Mouse (Mus musculus) midbrain, embryonic 14.5 days (tissue): Measurements from ENCODE around the gene Gm20388. TPM values are rescaled to one million over a fixed set of nuclear protein-coding genes. Genes with fewer than 3 reads are reported as not detected.
A peak's percentile ranks its signal among the peaks of the same experiment; 100 is the strongest.

Experiments used
- ATAC-seq: fragments of 200-750 bp; cut with Nextera tagmentation; 2 replicates; pipeline ENCODE4 v1.8.0; 2017; ENCODE audit warnings: moderate number of reproducible peaks, moderate library complexity; ENCODE audit not compliant: low FRiP score, low TSS enrichment
- DNase-seq: peaks from one replicate; pipeline ENCODE4 v3.0.0-alpha.2; 2015
- H3K27ac ChIP-seq: fragments of 300-500 bp; sonication (generic); replicated peaks from 2 replicates; pipeline ENCODE4 v1.5.1; 2014; ENCODE audit warnings: mild to moderate bottlenecking, low read depth, low read length, moderate library complexity
- H3K27me3 ChIP-seq: fragments of 300-500 bp; sonication (generic); 2 replicates; pipeline ENCODE4 v1.6.1; 2014; ENCODE audit warnings: low read length, control low read depth, mixed read lengths; ENCODE audit not compliant: control insufficient read depth, insufficient read depth
- H3K36me3 ChIP-seq: fragments of 300-500 bp; sonication (generic); 2 replicates; pipeline ENCODE4 v1.6.1; 2014; ENCODE audit warnings: low read length, control low read depth; ENCODE audit not compliant: control insufficient read depth, insufficient read depth
- H3K4me1 ChIP-seq: fragments of 300-500 bp; sonication (generic); 2 replicates; pipeline ENCODE4 v1.6.1; 2014; ENCODE audit warnings: mild to moderate bottlenecking, antibody characterized with exemption, low read length, control low read depth; ENCODE audit not compliant: control insufficient read depth, insufficient read depth
- H3K4me2 ChIP-seq: fragments of 300-500 bp; sonication (generic); 2 replicates; pipeline ENCODE4 v1.6.1; 2014; ENCODE audit warnings: mild to moderate bottlenecking, low read length, moderate library complexity
- H3K4me3 ChIP-seq: fragments of 300-500 bp; sonication (generic); replicated peaks from 2 replicates; pipeline ENCODE4 v1.5.1; 2014; ENCODE audit warnings: low read depth, low read length
- H3K9ac ChIP-seq: fragments of 300-500 bp; sonication (generic); replicated peaks from 2 replicates; pipeline ENCODE4 v1.6.1; 2014; ENCODE audit warnings: mild to moderate bottlenecking, low read length, moderate library complexity
- H3K9me3 ChIP-seq: fragments of 300-500 bp; sonication (generic); 2 replicates; pipeline ENCODE4 v1.6.1; 2016; ENCODE audit warnings: low read length, control low read depth, mixed read lengths; ENCODE audit not compliant: control insufficient read depth
- WGBS: fragments of 180-500 bp; shearing (Covaris S2); extraction: QIAGEN DNeasy Blood & Tissue Kit; methylation state at CpG from one replicate; pipeline ENCODE4 v1.1.7; 2014; 5-methylcytosine and 5-hydroxymethylcytosine counted together
- polyA plus RNA-seq: library from polyadenylated mRNA; unstranded; fragments of >200 nt; fragmentation: Nextera tagmentation; extraction: Ambion mirVana; gene quantifications from 2 replicates; pipeline ENCODE4 v1.2.1, GENCODE M21; 2014

Gene Gm20388
- polyA plus RNA-seq, 1 experiment from 2014 or later: 4.1 TPM

DNA sequence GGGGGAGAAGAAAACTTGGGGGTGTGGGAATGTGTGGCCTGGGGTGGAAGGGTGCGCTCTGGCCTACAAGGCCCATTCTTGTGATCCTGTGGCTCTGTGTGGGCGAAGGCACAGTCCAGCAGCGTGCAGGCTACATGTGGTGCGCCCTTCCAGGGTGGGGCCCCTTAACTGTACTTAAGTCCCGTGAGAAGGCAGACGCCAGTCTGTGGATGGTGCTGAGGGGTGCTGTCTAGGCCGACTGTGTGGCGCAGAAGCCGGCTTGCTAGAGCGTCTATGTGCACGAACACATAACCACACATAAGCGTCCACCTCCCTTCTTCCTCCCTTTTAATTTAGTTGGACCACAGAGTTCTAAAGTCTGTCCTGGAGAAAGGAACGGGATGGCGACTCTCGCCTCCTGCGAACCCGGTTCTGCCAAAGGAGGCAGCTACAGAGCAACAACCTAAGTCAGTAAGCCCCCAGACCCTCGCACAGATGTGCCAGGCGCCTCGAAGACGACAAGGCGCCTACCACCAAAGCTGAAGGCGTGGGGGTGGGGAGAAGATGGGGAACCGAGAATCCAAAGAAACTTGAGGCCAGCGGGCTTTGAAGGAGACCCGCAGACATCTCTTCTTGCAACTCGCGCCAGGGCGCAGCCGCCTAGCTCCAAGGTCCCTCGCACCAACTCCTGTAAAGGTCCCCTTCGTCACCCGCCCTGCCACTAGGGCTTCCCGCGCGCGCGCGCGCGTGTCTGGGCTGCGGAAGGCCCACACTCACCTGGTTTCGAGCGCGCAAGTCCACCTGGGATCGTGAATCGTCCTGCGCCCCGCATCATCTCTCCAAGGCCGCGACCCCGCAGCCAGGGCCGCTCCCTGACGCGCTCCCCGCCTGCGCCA, 1171.8 kb downstream of the Gm20388 start:
- H3K9me3 ChIP-seq: no peaks in the 10 kb centered on the region
- 1% methylated on average over 57 of the region's 57 CpGs for WGBS
- peaks cover 9% of the 10 kb centered on the region; the same call in 1 of the 2 replicates for H3K4me1 ChIP-seq
- H3K27ac ChIP-seq: no peak overlapping the region
- no peak overlapping the region for H3K9ac ChIP-seq
- peak overlapping the region; percentile 58; the same call in 1 of the 2 replicates for H3K4me2 ChIP-seq
- ATAC-seq: no peak
- no peak for DNase-seq
- H3K4me3 ChIP-seq: no peak overlapping the region
- H3K27me3 ChIP-seq: peaks cover 98% of the 10 kb centered on the region
- H3K36me3 ChIP-seq: no peaks in the 10 kb centered on the region

DNA sequence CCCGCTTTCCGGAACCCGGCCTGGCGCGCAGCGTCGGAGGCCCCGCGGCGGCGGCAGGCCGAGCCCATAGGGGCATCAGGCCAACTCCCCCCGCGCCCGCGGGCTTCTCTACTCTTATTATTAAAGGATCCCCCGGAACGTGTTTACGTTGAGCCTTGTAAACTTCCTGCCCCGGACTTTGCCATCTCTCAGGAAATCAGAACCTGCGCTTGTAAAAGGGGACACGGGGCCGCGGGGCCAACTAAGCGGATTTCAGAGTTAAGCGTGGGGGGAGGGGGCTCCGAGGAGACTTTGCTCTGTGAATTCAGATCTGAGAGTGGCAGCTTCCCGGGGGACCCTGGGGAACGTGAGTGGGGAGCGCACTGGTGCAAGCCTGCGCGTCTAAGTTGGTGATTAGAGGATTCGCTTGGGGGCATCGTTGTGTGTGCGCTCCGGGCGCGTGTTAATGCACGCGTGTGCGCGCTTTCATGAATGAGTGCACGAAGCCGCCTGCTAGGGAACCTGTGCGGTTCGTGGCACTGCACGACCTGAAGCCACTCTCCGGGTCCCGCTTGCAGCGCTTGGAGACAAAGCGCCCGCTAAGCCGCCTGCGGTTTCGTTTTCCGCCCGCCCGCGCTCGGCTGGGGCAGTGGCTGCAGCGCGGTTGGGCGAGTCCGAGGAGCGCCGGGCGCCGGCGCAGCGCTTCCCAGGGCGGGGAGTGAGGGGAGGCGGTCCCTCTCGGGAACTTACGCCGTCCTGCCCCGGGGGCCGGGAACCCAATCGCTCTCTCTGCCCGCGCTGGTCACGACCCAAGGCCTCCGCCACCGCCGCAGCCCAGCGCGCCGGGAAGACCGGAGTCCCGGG, 1172.7 kb downstream of the Gm20388 start:
- H3K27me3 ChIP-seq: peaks cover 97% of the 10 kb centered on the region
- DNase-seq (peak; percentile 66), ATAC-seq (no peak)
- H3K36me3 ChIP-seq: no peaks in the 10 kb centered on the region
- no peak overlapping the region for H3K27ac ChIP-seq
- under 1% methylated on average over 89 of the region's 89 CpGs for WGBS
- H3K4me3 ChIP-seq: peak overlapping the region; percentile 30
- peak overlapping the region; percentile 58 for H3K4me2 ChIP-seq
- H3K9me3 ChIP-seq: no peaks in the 10 kb centered on the region
- no peak overlapping the region for H3K9ac ChIP-seq
- peaks cover 9% of the 10 kb centered on the region; the same call in 1 of the 2 replicates for H3K4me1 ChIP-seq

DNA sequence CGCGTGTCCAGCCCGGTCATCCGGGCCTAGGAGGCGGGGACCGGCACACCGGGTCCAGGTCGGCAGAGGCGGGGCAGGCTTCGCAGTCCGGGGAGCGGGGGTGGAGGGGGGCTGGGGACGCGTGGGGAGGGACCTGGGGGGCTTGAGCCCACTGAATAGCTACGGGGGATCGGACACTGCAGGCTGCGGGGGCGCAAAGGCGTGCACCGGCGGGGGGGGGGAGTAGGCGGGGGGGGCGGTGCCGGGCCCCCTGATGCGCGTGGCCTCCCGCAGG, 1173.2 kb downstream of the Gm20388 start:
- H3K9me3 ChIP-seq: no peaks in the 10 kb centered on the region
- peaks cover 98% of the 10 kb centered on the region for H3K27me3 ChIP-seq
- WGBS: 1% methylated on average over 16 of the region's 27 CpGs
- H3K4me1 ChIP-seq: peaks cover 9% of the 10 kb centered on the region; the same call in 1 of the 2 replicates
- no peak for DNase-seq
- H3K36me3 ChIP-seq: no peaks in the 10 kb centered on the region
- H3K4me2 ChIP-seq: peak overlapping the region; percentile 58
- no peak overlapping the region for H3K9ac ChIP-seq
- H3K4me3 ChIP-seq: peak overlapping the region; percentile 30
- no peak for ATAC-seq
- no peak overlapping the region for H3K27ac ChIP-seq

DNA sequence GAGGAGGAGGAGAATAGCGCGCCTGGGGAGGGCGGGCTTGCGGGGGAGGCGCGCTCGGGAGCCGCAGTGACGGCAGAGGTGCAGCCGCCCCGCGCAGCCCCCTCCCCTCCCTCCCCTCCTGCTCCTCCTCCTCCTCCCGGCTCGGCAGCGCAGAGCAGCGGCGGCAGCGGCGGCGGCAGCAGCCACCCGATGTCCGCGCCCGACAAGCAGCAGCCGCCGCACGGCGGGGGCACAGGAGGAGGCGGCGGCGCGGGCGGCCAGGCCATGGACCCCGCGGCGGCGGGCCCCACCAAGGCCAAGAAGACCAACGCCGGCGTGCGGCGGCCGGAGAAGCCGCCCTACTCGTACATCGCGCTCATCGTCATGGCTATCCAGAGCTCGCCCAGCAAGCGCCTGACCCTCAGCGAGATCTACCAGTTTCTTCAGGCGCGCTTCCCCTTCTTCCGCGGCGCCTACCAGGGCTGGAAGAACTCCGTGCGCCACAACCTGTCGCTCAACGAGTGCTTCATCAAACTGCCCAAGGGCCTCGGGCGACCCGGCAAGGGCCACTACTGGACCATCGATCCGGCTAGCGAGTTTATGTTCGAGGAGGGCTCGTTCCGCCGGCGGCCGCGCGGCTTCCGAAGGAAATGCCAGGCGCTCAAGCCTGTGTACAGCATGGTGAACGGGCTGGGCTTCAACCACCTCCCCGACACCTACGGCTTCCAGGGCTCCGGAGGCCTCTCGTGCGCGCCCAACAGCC, 1173.7 kb downstream of the Gm20388 start, which contains the start of gene Foxf1:
Gene Foxf1, plus strand, starts transcription at position 177 of the 742 bp plus-strand sequence.
- peak; percentile 59 for DNase-seq
- no peaks in the 10 kb centered on the region for H3K9me3 ChIP-seq
- no peak within 1 kb of the TSS for H3K27ac ChIP-seq
- no peaks in the 10 kb centered on the region for H3K36me3 ChIP-seq
- peak within 1 kb of the TSS; percentile 58 for H3K4me2 ChIP-seq
- WGBS: under 1% methylated on average over 71 of the region's 83 CpGs
- H3K27me3 ChIP-seq: peaks cover 98% of the 10 kb centered on the region
- peaks cover 9% of the 10 kb centered on the region; the same call in 1 of the 2 replicates for H3K4me1 ChIP-seq
- H3K4me3 ChIP-seq: peak within 1 kb of the TSS; percentile 30
- H3K9ac ChIP-seq: no peak within 1 kb of the TSS
- no peak for ATAC-seq

DNA sequence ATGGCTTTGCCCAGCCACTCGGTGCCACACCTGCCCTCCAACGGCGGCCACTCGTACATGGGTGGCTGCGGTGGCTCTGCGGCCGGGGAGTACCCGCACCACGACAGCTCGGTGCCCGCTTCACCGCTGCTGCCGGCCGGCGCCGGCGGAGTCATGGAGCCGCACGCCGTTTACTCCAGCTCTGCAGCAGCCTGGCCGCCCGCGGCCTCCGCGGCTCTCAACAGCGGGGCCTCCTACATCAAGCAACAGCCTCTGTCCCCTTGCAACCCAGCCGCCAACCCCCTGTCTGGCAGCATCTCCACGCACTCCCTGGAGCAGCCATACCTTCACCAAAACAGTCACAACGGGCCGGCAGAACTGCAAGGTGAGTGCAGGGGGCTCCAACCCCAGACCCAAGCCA, 1174.4 kb downstream of the Gm20388 start:
- no peak for DNase-seq
- Histone ChIP-seq H3K36me3 (no peaks in the 10 kb centered on the region), H3K4me1 (peaks cover 9% of the 10 kb centered on the region; the same call in 1 of the 2 replicates), H3K27me3 (peaks cover 98% of the 10 kb centered on the region), H3K9ac (no peak overlapping the region), H3K4me2 (peak overlapping the region; percentile 58; the same call in 1 of the 2 replicates), H3K9me3 (no peaks in the 10 kb centered on the region), H3K27ac (no peak overlapping the region), H3K4me3 (0 out of 2 replicates have a peak overlapping the region, but pooled peaks have one; percentile 2)
- under 1% methylated on average over 30 of the region's 30 CpGs for WGBS
- ATAC-seq: no peak

DNA sequence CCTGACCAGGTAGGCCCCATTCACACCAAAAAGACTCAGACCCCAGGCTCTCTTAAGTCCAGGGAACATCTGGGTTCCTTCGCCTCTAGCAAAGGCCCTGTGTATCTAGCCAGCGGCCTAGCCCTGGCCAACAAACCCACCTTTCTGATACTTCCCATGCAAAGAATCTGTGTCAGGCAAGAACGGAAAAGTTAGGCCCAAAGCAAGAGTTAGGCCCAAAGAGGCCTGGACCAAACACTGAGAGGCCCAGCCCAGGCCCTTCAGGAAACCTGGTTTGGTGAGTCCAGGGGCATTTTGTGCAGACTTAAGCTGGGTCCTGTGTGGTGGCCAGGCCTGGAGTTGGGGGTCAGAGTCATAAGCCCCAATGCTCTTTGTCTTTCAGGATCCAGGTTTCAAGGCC, 1174.9 kb downstream of the Gm20388 start:
- WGBS: 21% methylated on average over 3 of the region's 3 CpGs
- Histone ChIP-seq H3K27ac (no peak overlapping the region), H3K4me3 (0 out of 2 replicates have a peak overlapping the region, but pooled peaks have one; percentile 2), H3K4me2 (no peak overlapping the region), H3K4me1 (peaks cover 9% of the 10 kb centered on the region; the same call in 1 of the 2 replicates), H3K9me3 (no peaks in the 10 kb centered on the region), H3K36me3 (no peaks in the 10 kb centered on the region), H3K9ac (no peak overlapping the region), H3K27me3 (peaks cover 98% of the 10 kb centered on the region)
- DNase-seq (no peak), ATAC-seq (no peak)

DNA sequence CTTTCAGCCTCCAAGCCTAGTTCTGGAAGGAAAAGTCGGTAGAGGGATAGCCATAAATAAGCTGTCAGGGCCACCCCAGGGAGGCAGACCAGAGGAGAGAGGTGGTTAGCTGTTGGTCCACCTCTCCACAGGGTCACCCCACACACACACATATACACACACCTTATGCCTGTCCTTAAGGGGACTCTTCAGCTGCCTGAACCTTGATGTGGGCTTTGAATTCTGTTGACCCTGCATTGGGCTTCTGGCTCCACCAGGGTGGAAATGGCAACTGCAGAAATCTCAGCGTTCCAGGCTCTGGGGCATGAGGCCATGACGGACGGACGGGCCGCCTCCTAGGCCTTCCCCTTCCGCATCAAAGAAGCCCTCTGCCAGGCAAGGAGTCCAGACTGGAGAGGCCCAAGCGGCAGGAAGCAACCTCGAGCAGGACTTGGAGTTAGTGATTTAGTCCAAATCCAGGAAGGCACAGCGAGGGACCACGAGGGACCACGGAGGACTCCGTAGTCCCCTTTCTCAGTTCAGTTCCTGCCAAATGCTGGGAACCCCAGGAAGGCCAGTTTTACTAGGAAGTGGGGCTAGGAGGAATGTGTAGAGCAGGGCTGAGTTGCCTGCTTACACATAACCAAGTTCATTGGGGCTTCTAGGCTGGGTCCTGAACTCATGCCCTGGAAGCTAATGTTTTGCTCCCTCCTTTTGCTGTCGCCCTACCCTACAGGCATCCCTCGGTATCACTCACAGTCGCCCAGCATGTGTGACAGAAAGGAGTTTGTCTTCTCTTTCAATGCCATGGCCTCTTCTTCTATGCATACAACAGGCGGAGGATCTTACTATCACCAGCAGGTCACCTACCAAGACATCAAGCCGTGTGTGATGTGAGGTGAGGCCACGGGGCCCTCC, 1175.6 kb downstream of the Gm20388 start:
- Histone ChIP-seq H3K27me3 (peaks cover 98% of the 10 kb centered on the region), H3K4me3 (no peak overlapping the region), H3K9ac (no peak overlapping the region), H3K4me1 (peaks cover 9% of the 10 kb centered on the region; the same call in 1 of the 2 replicates), H3K36me3 (no peaks in the 10 kb centered on the region), H3K4me2 (no peak overlapping the region), H3K27ac (no peak overlapping the region), H3K9me3 (no peaks in the 10 kb centered on the region)
- DNase-seq: no peak
- 8% methylated on average over 19 of the region's 19 CpGs for WGBS
- no peak for ATAC-seq
